Mouse (Mus musculus) adrenal gland, adult 8-10 months (tissue): ENCODE measurements around the gene Cep112. TPM values are rescaled to one million over a fixed set of nuclear protein-coding genes. Genes with fewer than 3 reads are reported as not detected.

Source experiments
- total RNA-seq, 4 experiments: library from RNA; stranded (reverse); gene quantifications; 2 replicates each; pipeline ENCODE4 v1.2.4; 2022

The Cep112 gene
- total RNA-seq, 4 experiments from 2014 or later = 5.7 to 19.4 (median 15.1) TPM

Other genes starting within 250 kb of the Cep112 start
- gene Apoh, start 81.8 kb upstream of the Cep112 start, total RNA-seq = 1 to 10 TPM in 2 of 4 experiments, under 1 TPM in 1, not detected in 1; 0.31 to 1.5 (median 1.5) TPM
- 10 to 100 TPM in 3 of 4 experiments, 1 to 10 TPM in 1; 9.0 to 12.0 (median 10.6) TPM for gene Prkca, start 81.3 kb upstream of the Cep112 start, total RNA-seq